Mouse (Mus musculus): ENCODE measurements at regions not wholly inside any gene's neighbourhood (a gene's known extent, or its start where the extent isn't known, plus 50 kb on each side); places are given as distances from the start of the nearest gene placed in this dataset.

DNA sequence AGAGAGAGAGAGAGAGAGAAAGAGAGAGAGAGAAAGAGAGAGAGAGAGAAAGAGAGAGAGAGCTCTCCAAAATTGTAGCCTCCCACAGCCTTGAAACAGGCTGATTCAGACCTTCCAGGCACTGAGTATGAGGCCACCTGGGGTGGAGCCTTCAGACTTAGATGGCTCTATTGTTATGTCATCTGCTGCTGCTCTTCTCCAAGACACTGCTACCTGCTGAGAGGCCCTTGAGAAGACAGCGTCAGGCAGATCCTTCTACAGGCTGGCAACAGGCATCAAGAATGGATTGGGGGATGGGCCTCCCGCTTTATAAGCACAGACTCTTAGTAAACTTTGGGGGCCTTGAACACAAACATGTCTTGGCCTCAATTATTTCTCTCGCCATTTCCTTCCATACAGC lies 1340.9 kb upstream of the Adgrl3 start:
- Histone ChIP-seq H3K27ac (replicated peaks; ENCODE audit: low read depth, low read length) (no peak overlapping the region), H3K36me3 (replicated peaks; ENCODE audit: control insufficient read depth, insufficient read depth, low read depth, low read length) (no peaks in the 10 kb centered on the region), H3K9ac (replicated peaks; ENCODE audit: low read length) (no peak overlapping the region), H3K4me1 (ENCODE audit: control insufficient read depth, insufficient read depth, low read length) (no peaks in the 10 kb centered on the region), H3K9me3 (replicated peaks; ENCODE audit: control insufficient read depth, low read length) (no peaks in the 10 kb centered on the region), H3K4me2 (ENCODE audit: low read depth, low read length) (no peak overlapping the region), H3K27me3 (ENCODE audit: control insufficient read depth, insufficient read depth, low read length) (no peaks in the 10 kb centered on the region), H3K4me3 (ENCODE audit: low read depth, low read length) (no peak overlapping the region)
- DNase-seq (ENCODE audit: low spot score) (no peak), ATAC-seq (replicated peaks; ENCODE audit: insufficient number of reproducible peaks, low FRiP score, low TSS enrichment, low read depth) (no peak)
- WGBS: 27% methylated on average over 3 of the region's 3 CpGs

DNA sequence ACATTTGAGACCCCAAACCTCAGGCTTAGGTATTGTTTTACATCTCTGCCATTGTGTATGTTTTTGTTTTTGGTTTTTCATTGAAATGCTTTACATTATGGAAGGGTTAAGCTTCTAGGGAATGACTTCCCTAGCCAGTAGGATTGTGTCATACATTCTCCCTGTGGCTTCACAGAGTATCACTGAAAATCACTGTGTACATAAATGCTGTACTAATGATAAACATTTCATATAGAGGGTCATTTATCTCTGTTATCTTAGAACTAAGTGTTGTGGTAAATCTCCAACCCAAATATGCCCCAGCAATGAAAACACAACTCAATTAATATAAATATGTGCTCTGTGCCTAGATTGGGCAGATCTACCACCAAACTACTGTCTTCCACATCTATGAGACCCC lies 1339.6 kb upstream of the Adgrl3 start:
- ATAC-seq (replicated peaks; ENCODE audit: insufficient number of reproducible peaks, low FRiP score, low TSS enrichment, low read depth) (no peak), DNase-seq (ENCODE audit: low spot score) (no peak)
- Histone ChIP-seq H3K4me1 (ENCODE audit: control insufficient read depth, insufficient read depth, low read length) (no peaks in the 10 kb centered on the region), H3K4me3 (ENCODE audit: low read depth, low read length) (no peak overlapping the region), H3K4me2 (ENCODE audit: low read depth, low read length) (no peak overlapping the region), H3K9ac (replicated peaks; ENCODE audit: low read length) (no peak overlapping the region), H3K9me3 (replicated peaks; ENCODE audit: control insufficient read depth, low read length) (no peaks in the 10 kb centered on the region), H3K27me3 (ENCODE audit: control insufficient read depth, insufficient read depth, low read length) (no peaks in the 10 kb centered on the region), H3K27ac (replicated peaks; ENCODE audit: low read depth, low read length) (no peak overlapping the region), H3K36me3 (replicated peaks; ENCODE audit: control insufficient read depth, insufficient read depth, low read depth, low read length) (no peaks in the 10 kb centered on the region)

DNA sequence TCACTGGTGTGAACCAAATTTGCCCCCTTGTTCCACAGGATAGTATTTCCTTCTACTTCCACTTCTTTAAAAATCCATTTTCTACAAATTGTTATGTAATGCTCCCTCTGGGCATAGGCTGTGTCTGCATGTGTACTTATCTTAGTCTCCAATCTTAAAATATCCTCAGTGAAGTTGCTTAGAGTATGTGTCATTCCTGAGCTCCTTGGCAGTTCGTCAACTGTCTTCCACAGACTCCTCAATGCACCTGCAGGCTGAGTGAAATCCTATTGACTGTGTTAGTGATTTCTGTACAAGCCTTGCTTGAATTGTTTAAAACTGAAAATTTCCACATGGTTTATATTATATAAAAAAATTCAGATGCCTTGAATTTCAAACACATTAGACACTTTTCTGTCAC lies 1313.3 kb upstream of the Adgrl3 start:
- no peak for DNase-seq (ENCODE audit: low spot score)
- Histone ChIP-seq H3K27me3 (ENCODE audit: control insufficient read depth, insufficient read depth, low read length) (no peaks in the 10 kb centered on the region), H3K4me1 (ENCODE audit: control insufficient read depth, insufficient read depth, low read length) (no peaks in the 10 kb centered on the region), H3K9ac (replicated peaks; ENCODE audit: low read length) (no peak overlapping the region), H3K4me3 (ENCODE audit: low read depth, low read length) (no peak overlapping the region), H3K36me3 (replicated peaks; ENCODE audit: control insufficient read depth, insufficient read depth, low read depth, low read length) (no peaks in the 10 kb centered on the region), H3K4me2 (ENCODE audit: low read depth, low read length) (no peak overlapping the region), H3K27ac (replicated peaks; ENCODE audit: low read depth, low read length) (no peak overlapping the region), H3K9me3 (replicated peaks; ENCODE audit: control insufficient read depth, low read length) (no peaks in the 10 kb centered on the region)
- no peak for ATAC-seq (replicated peaks; ENCODE audit: insufficient number of reproducible peaks, low FRiP score, low TSS enrichment, low read depth)
- 72% methylated on average over 1 of the region's 1 CpGs for WGBS

DNA sequence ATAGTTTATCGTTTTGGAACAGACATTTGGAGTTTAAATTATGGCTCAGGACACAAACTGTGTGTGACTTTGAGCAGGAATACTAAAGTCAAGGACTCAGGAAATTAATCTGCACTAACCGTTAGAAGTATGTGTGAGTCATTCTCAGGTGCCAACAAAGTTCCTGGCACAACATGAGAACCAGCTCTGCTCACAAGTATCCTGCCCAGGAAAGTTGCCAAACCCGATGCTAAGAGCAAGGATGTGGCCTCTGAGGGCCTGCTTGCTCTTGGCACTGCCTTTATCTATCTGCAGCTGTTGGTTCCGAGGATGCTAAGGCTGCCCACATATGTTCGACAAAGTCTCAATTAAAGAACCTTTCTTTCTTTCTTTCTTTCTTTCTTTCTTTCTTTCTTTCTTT lies 1285.1 kb upstream of the Adgrl3 start:
- WGBS: 85% methylated on average over 5 of the region's 5 CpGs
- no peak for DNase-seq (ENCODE audit: low spot score)
- Histone ChIP-seq H3K4me2 (ENCODE audit: low read depth, low read length) (no peak overlapping the region), H3K9ac (replicated peaks; ENCODE audit: low read length) (no peak overlapping the region), H3K27ac (replicated peaks; ENCODE audit: low read depth, low read length) (no peak overlapping the region), H3K9me3 (replicated peaks; ENCODE audit: control insufficient read depth, low read length) (no peaks in the 10 kb centered on the region), H3K36me3 (replicated peaks; ENCODE audit: control insufficient read depth, insufficient read depth, low read depth, low read length) (no peaks in the 10 kb centered on the region), H3K4me1 (ENCODE audit: control insufficient read depth, insufficient read depth, low read length) (no peaks in the 10 kb centered on the region), H3K27me3 (ENCODE audit: control insufficient read depth, insufficient read depth, low read length) (no peaks in the 10 kb centered on the region), H3K4me3 (ENCODE audit: low read depth, low read length) (no peak overlapping the region)
- no peak for ATAC-seq (replicated peaks; ENCODE audit: insufficient number of reproducible peaks, low FRiP score, low TSS enrichment, low read depth)

DNA sequence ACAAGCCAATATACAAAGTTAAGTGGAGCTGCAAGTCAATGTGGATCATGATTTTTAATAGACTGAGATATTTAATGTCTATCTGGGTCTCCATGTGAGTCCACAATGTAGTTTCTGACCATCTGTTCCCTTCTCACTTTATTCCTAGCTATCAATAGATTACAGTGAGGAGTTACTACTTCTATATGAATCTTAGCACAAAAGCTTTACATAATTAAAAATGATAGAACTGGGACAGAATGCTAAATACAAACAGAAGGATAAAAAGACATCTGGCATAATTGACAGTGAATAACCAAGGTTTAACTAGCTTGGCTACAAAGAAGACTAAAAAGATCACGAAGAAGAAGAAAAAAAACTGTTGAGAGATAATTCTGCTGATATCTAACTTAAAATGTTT lies 1235.5 kb upstream of the Adgrl3 start:
- WGBS: 89% methylated on average over 1 of the region's 1 CpGs

DNA sequence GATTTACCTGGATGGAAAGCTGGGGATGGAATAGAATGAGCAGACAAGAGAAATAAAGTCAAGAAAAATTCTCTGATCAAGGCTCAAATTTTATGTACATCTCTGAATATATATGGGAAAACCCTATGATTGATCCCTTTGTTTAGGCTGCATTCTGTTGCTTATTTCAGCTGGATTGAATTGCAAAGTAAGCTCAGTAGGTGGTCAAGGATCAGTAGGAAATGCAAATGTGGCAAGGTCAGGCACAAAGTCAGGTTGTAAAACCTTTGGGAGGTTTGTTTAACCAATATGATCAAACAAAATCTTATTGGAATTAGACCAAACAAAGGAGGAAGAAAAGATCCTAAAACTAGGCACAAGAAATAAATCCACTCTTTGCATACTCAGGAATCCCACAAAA lies 1193.4 kb upstream of the Adgrl3 start:
- Histone ChIP-seq H3K36me3 (replicated peaks; ENCODE audit: control insufficient read depth, insufficient read depth, low read depth, low read length) (no peaks in the 10 kb centered on the region), H3K9ac (replicated peaks; ENCODE audit: low read length) (no peak overlapping the region), H3K27ac (replicated peaks; ENCODE audit: low read depth, low read length) (no peak overlapping the region), H3K4me1 (ENCODE audit: control insufficient read depth, insufficient read depth, low read length) (no peaks in the 10 kb centered on the region), H3K4me3 (ENCODE audit: low read depth, low read length) (no peak overlapping the region), H3K4me2 (ENCODE audit: low read depth, low read length) (no peak overlapping the region), H3K9me3 (replicated peaks; ENCODE audit: control insufficient read depth, low read length) (no peaks in the 10 kb centered on the region), H3K27me3 (ENCODE audit: control insufficient read depth, insufficient read depth, low read length) (no peaks in the 10 kb centered on the region)
- no peak for ATAC-seq (replicated peaks; ENCODE audit: insufficient number of reproducible peaks, low FRiP score, low TSS enrichment, low read depth)
- no peak for DNase-seq (ENCODE audit: low spot score)

More for the DNA sequence above, 1235.5 kb upstream of the Adgrl3 start:
- no peaks in the 10 kb centered on the region for H3K9me3 ChIP-seq (replicated peaks; ENCODE audit: control insufficient read depth, low read length)
- no peaks in the 10 kb centered on the region for H3K36me3 ChIP-seq (replicated peaks; ENCODE audit: control insufficient read depth, insufficient read depth, low read depth, low read length)
- H3K27me3 ChIP-seq (ENCODE audit: control insufficient read depth, insufficient read depth, low read length): no peaks in the 10 kb centered on the region
- H3K27ac ChIP-seq (replicated peaks; ENCODE audit: low read depth, low read length): no peak overlapping the region
- H3K4me1 ChIP-seq (ENCODE audit: control insufficient read depth, insufficient read depth, low read length): no peaks in the 10 kb centered on the region
- no peak overlapping the region for H3K4me3 ChIP-seq (ENCODE audit: low read depth, low read length)
- DNase-seq (ENCODE audit: low spot score): no peak
- no peak for ATAC-seq (replicated peaks; ENCODE audit: insufficient number of reproducible peaks, low FRiP score, low TSS enrichment, low read depth)
- no peak overlapping the region for H3K4me2 ChIP-seq (ENCODE audit: low read depth, low read length)
- no peak overlapping the region for H3K9ac ChIP-seq (replicated peaks; ENCODE audit: low read length)

DNA sequence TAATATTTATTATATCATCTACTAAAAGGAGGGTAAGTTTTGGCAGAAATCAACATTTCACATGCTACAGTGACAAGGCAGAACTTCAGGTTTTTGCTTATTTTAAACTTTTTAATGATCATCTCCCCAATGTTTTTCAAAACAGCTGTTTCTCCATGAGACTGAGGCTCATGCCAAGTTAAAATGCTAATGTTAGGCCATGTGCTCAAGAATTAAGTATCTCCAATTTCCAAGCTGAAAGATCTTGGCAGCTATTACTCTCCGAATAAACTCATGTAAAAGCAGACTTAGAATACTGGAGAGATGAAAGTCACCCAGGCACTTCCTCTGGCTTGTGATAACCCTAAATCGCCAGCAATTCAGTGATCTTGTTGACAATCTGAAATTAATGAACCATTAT lies 1173.5 kb upstream of the Adgrl3 start:
- no peak overlapping the region for H3K4me3 ChIP-seq (ENCODE audit: low read depth, low read length)
- no peak for ATAC-seq (replicated peaks; ENCODE audit: insufficient number of reproducible peaks, low FRiP score, low TSS enrichment, low read depth)
- H3K4me2 ChIP-seq (ENCODE audit: low read depth, low read length): no peak overlapping the region
- H3K27me3 ChIP-seq (ENCODE audit: control insufficient read depth, insufficient read depth, low read length): no peaks in the 10 kb centered on the region
- no peak for DNase-seq (ENCODE audit: low spot score)
- H3K9me3 ChIP-seq (replicated peaks; ENCODE audit: control insufficient read depth, low read length): no peaks in the 10 kb centered on the region
- H3K9ac ChIP-seq (replicated peaks; ENCODE audit: low read length): no peak overlapping the region
- no peaks in the 10 kb centered on the region for H3K4me1 ChIP-seq (ENCODE audit: control insufficient read depth, insufficient read depth, low read length)
- 81% methylated on average over 2 of the region's 2 CpGs for WGBS
- no peak overlapping the region for H3K27ac ChIP-seq (replicated peaks; ENCODE audit: low read depth, low read length)
- H3K36me3 ChIP-seq (replicated peaks; ENCODE audit: control insufficient read depth, insufficient read depth, low read depth, low read length): no peaks in the 10 kb centered on the region

DNA sequence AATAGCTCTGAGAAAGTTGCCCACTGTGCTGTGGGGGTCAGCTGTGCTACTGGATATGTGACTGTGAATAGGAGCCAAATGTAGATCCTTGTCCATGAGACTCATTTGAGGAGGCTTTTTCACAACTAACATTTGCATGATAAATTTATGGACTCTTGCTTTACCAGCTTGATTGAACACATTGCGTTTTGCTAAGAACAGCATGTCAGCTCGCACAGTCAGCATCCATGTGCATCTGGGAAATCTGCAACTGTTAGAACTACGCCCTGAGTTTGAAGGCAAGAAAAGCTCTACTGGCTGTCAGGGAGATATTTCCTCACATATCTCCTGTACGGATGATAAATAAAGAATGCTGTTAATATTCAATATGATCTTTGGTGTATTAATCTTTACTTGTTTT lies 1164.1 kb upstream of the Adgrl3 start:
- Histone ChIP-seq H3K27me3 (ENCODE audit: control insufficient read depth, insufficient read depth, low read length) (no peaks in the 10 kb centered on the region), H3K9me3 (replicated peaks; ENCODE audit: control insufficient read depth, low read length) (no peaks in the 10 kb centered on the region), H3K36me3 (replicated peaks; ENCODE audit: control insufficient read depth, insufficient read depth, low read depth, low read length) (no peaks in the 10 kb centered on the region), H3K4me1 (ENCODE audit: control insufficient read depth, insufficient read depth, low read length) (no peaks in the 10 kb centered on the region), H3K4me3 (ENCODE audit: low read depth, low read length) (no peak overlapping the region), H3K27ac (replicated peaks; ENCODE audit: low read depth, low read length) (no peak overlapping the region), H3K4me2 (ENCODE audit: low read depth, low read length) (no peak overlapping the region), H3K9ac (replicated peaks; ENCODE audit: low read length) (no peak overlapping the region)
- ATAC-seq (replicated peaks; ENCODE audit: insufficient number of reproducible peaks, low FRiP score, low TSS enrichment, low read depth) (no peak), DNase-seq (ENCODE audit: low spot score) (no peak)
- 96% methylated on average over 4 of the region's 4 CpGs for WGBS

DNA sequence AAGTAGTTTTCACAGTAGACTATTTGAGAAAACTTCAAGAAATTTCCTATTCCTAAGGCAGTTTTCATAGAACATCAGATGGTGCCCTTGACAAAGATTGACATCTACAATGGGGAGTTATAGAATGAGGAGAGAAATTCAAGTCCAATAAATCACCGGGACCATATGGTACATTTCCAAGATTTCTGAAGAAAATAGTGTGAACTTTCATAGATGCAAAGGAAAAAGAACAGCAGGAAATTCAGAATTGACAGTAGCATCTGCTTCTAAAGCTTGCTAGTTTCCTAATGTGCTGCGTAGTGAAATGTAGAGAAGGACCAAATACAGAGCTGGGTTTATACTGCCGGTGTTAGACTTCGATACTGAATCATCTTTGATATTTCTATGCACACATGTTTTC lies 1119.2 kb upstream of the Adgrl3 start:
- Histone ChIP-seq H3K4me1 (ENCODE audit: control insufficient read depth, insufficient read depth, low read length) (no peaks in the 10 kb centered on the region), H3K27me3 (ENCODE audit: control insufficient read depth, insufficient read depth, low read length) (no peaks in the 10 kb centered on the region), H3K9me3 (replicated peaks; ENCODE audit: control insufficient read depth, low read length) (no peaks in the 10 kb centered on the region), H3K36me3 (replicated peaks; ENCODE audit: control insufficient read depth, insufficient read depth, low read depth, low read length) (no peaks in the 10 kb centered on the region), H3K4me2 (ENCODE audit: low read depth, low read length) (no peak overlapping the region), H3K27ac (replicated peaks; ENCODE audit: low read depth, low read length) (no peak overlapping the region), H3K9ac (replicated peaks; ENCODE audit: low read length) (no peak overlapping the region), H3K4me3 (ENCODE audit: low read depth, low read length) (no peak overlapping the region)
- no peak for ATAC-seq (replicated peaks; ENCODE audit: insufficient number of reproducible peaks, low FRiP score, low TSS enrichment, low read depth)
- no peak for DNase-seq (ENCODE audit: low spot score)
- 92% methylated on average over 4 of the region's 4 CpGs for WGBS
